Mouse (Mus musculus): Measurements from ENCODE around the gene Kcnj4. TPM values are rescaled to one million over a fixed set of nuclear protein-coding genes. Genes with fewer than 3 reads are reported as not detected.
A peak's percentile ranks its signal among the peaks of the same experiment; 100 is the strongest.

Gene Kcnj4
- polyA plus RNA-seq (2021), result 3.8 TPM

- ChIA-PET POLR2A (interaction anchor here (2.4 kb wide), 1 partner anchor 12 kb away, joined by 6 read pairs; the partner anchor contains the start of gene Kdelr3), CTCF (interaction anchor here (0.8 kb wide), 1 partner anchor 262 kb away, joined by 3 read pairs; no protein-coding TSS in a partner anchor)
- ATAC-seq (peak; percentile 9), DNase-seq (ENCODE audit: low read depth, low spot score) (no peak)
- in situ Hi-C loops (cut with MboI; ENCODE audit: low pct_unique_long_range_greater_than_20kb), result no loop called here
- TF ChIP-seq CTCF (IDR thresholded peaks at IDR 0.05), result no peak
- H3K27me3 ChIP-seq, result peaks cover 22% of the 10 kb centered on the region
These were observed at the start of gene Kcnj4 for GRCm38 (mm10) chr15:79504707-79505452. Gene Kcnj4 (minus strand): TSS chr15:79505241.

GRCm38 (mm10) chr15:79552566-79552965 lies 47.5 kb upstream of the Kcnj4 start:
- ATAC-seq, result no peak
- no peak for DNase-seq (ENCODE audit: low read depth, low spot score)
- in situ Hi-C loops (cut with MboI; ENCODE audit: low pct_unique_long_range_greater_than_20kb), result no loop called here
- H3K27me3 ChIP-seq, result peaks cover 7% of the 10 kb centered on the region
- CTCF ChIA-PET, result interaction anchor here (1.0 kb wide), 1 partner anchor 15 kb away, joined by 3 read pairs; no protein-coding TSS in a partner anchor
- POLR2A ChIA-PET, result interaction anchor here (1.1 kb wide), 1 partner anchor 282 kb away, joined by 3 read pairs; the partner anchor contains the start of gene Cbx6
- no peak for TF ChIP-seq CTCF (IDR thresholded peaks at IDR 0.05)

DNA sequence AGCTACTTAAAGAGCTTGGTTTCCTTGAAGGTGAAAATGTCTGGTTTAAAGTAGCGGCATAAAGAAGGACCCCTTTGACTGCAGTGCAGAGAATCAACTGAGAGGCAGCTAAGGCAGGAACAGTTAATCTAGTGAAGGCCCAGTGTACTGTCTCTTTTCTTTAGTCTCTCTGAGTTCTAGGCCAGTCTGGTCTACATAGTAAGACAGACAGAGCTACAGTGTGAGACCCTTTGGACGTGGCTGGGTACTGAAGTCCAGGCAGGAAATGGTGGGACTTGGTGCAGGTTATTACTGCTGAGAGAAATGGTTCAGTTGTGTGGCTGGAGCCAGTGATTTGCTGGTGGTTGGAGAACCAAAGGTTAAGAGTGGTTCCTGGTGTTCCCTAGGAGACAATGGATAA lies 43.2 kb upstream of the Kcnj4 start:
- no peak for TF ChIP-seq CTCF (IDR thresholded peaks at IDR 0.05)
- peaks cover 4% of the 10 kb centered on the region for H3K27me3 ChIP-seq
- in situ Hi-C loops (cut with MboI; ENCODE audit: low pct_unique_long_range_greater_than_20kb), result no loop called here
- DNase-seq (ENCODE audit: low read depth, low spot score) (no peak), ATAC-seq (no peak)
- CTCF ChIA-PET, result no interaction called here
- POLR2A ChIA-PET, result interaction anchor here (1.6 kb wide), 1 partner anchor 37 kb away, joined by 3 read pairs; no protein-coding TSS in a partner anchor

GRCm38 (mm10) chr15:79547289-79547820 lies 42.3 kb upstream of the Kcnj4 start:
- ChIA-PET POLR2A (no interaction called here), CTCF (interaction anchor here (0.8 to 1.4 kb wide), 2 partner anchors 11 to 17 kb away, joined by 3 to 4 read pairs; no protein-coding TSS in a partner anchor)
- no peaks in the 10 kb centered on the region for H3K27me3 ChIP-seq
- no peak for ATAC-seq
- no peak for TF ChIP-seq CTCF (IDR thresholded peaks at IDR 0.05)
- no peak for DNase-seq (ENCODE audit: low read depth, low spot score)
- in situ Hi-C loops (cut with MboI; ENCODE audit: low pct_unique_long_range_greater_than_20kb), result no loop called here

- TF ChIP-seq CTCF (IDR thresholded peaks at IDR 0.05), result no peak
- in situ Hi-C loops (cut with MboI; ENCODE audit: low pct_unique_long_range_greater_than_20kb), result no loop called here
- peak; percentile 90 for DNase-seq (ENCODE audit: low read depth, low spot score)
- ATAC-seq, result peak; percentile 61
- ChIA-PET POLR2A (interaction anchor here (0.8 kb wide), 1 partner anchor 15 kb away, joined by 3 read pairs; no protein-coding TSS in a partner anchor), CTCF (interaction anchor here (0.8 to 1.4 kb wide), 2 partner anchors 12 to 17 kb away, joined by 3 to 4 read pairs; no protein-coding TSS in a partner anchor)
- H3K27me3 ChIP-seq, result no peaks in the 10 kb centered on the region
These were observed 41.6 kb upstream of the Kcnj4 start, which contains the start of gene Ddx17 for GRCm38 (mm10) chr15:79546410-79547288. Gene Ddx17 (minus strand): TSS chr15:79546741.

GRCm38 (mm10) chr15:79545921-79546399 lies 40.9 kb upstream of the Kcnj4 start:
- ATAC-seq (peak; percentile 22), DNase-seq (ENCODE audit: low read depth, low spot score) (no peak)
- POLR2A ChIA-PET, result interaction anchor here (0.8 kb wide), 1 partner anchor 14 kb away, joined by 3 read pairs; no protein-coding TSS in a partner anchor
- CTCF ChIA-PET, result interaction anchor here (1.4 kb wide), 1 partner anchor 13 kb away, joined by 4 read pairs; no protein-coding TSS in a partner anchor
- H3K27me3 ChIP-seq, result no peaks in the 10 kb centered on the region
- no peak for TF ChIP-seq CTCF (IDR thresholded peaks at IDR 0.05)
- in situ Hi-C loops (cut with MboI; ENCODE audit: low pct_unique_long_range_greater_than_20kb), result no loop called here

GRCm38 (mm10) chr15:79545496-79545895 lies 40.5 kb upstream of the Kcnj4 start:
- no peak for TF ChIP-seq CTCF (IDR thresholded peaks at IDR 0.05)
- ATAC-seq (no peak), DNase-seq (ENCODE audit: low read depth, low spot score) (no peak)
- H3K27me3 ChIP-seq, result no peaks in the 10 kb centered on the region
- POLR2A ChIA-PET, result interaction anchor here (0.8 kb wide), 1 partner anchor 14 kb away, joined by 3 read pairs; no protein-coding TSS in a partner anchor
- CTCF ChIA-PET, result no interaction called here
- in situ Hi-C loops (cut with MboI; ENCODE audit: low pct_unique_long_range_greater_than_20kb), result no loop called here

GRCm38 (mm10) chr15:79543968-79544367 lies 38.9 kb upstream of the Kcnj4 start:
- no peak for ATAC-seq
- DNase-seq (ENCODE audit: low read depth, low spot score), result no peak
- no peak for TF ChIP-seq CTCF (IDR thresholded peaks at IDR 0.05)
- H3K27me3 ChIP-seq, result no peaks in the 10 kb centered on the region
- in situ Hi-C loops (cut with MboI; ENCODE audit: low pct_unique_long_range_greater_than_20kb), result no loop called here
- CTCF ChIA-PET, result no interaction called here
- POLR2A ChIA-PET, result interaction anchor here (0.8 to 2.7 kb wide), 4 partner anchors 10 to 47 kb away, joined by 3 to 10 read pairs (median 4); no protein-coding TSS in a partner anchor

DNA sequence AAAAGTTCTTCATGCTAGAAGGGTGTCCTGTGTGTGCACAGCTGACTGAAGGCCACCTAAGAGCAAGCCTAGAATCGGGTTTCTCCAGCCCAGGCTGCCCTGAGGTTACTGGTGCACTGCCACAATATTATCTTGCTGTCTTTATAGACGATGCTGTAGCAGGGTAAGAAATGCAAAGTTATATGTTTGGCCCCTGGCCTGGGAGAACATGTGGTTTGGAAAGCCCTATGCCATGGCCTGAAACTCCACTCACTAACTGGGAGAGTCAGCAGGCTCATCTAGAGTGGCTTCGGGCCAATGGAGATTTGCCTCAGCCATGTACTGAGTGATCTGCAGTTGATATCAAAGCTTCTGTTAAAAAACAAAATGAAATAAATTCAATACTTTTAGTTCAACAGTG lies 28.8 kb upstream of the Kcnj4 start:
- TF ChIP-seq CTCF (IDR thresholded peaks at IDR 0.05), result no peak
- ATAC-seq (no peak), DNase-seq (ENCODE audit: low read depth, low spot score) (no peak)
- in situ Hi-C loops (cut with MboI; ENCODE audit: low pct_unique_long_range_greater_than_20kb), result no loop called here
- H3K27me3 ChIP-seq, result no peaks in the 10 kb centered on the region
- POLR2A ChIA-PET, result interaction anchor here (0.7 to 1.7 kb wide), 2 partner anchors 10 to 502 kb away, joined by 3 to 10 read pairs; no protein-coding TSS in a partner anchor
- CTCF ChIA-PET, result no interaction called here

GRCm38 (mm10) chr15:79529935-79530334 lies 24.9 kb upstream of the Kcnj4 start:
- CTCF ChIA-PET, result interaction anchor here (1.1 to 1.3 kb wide), 3 partner anchors 17 to 287 kb away, joined by 3 read pairs; partner anchors contain the start of gene Ddx17
- no peak for TF ChIP-seq CTCF (IDR thresholded peaks at IDR 0.05)
- peak; percentile 46 for ATAC-seq
- no peak for DNase-seq (ENCODE audit: low read depth, low spot score)
- POLR2A ChIA-PET, result interaction anchor here (3.1 kb wide), 1 partner anchor 13 kb away, joined by 11 read pairs; the partner anchor contains the start of gene Kdelr3
- in situ Hi-C loops (cut with MboI; ENCODE audit: low pct_unique_long_range_greater_than_20kb), result no loop called here
- H3K27me3 ChIP-seq, result no peaks in the 10 kb centered on the region

Measured in Patski (cell line).